Mouse (Mus musculus): ENCODE measurements around the gene Ssbp4.

GRCm38 (mm10) chr8:70562802-70563201, 45.9 kb downstream of the Ssbp4 start:
- TF ChIP-seq CTCF (IDR thresholded peaks at IDR 0.05; ENCODE audit: extremely low read depth, insufficient read length, insufficient replicate concordance, low read depth, low read length) (no peak), POLR2A (IDR thresholded peaks at IDR 0.05; ENCODE audit: low read depth, low read length) (no peak)
